Mouse (Mus musculus): ENCODE results near the gene Naaladl2.

Naaladl2 gene

GRCm38 (mm10) chr3:24670500-24670899, 473.6 kb downstream of the Naaladl2 start:
- no peak for DNase-seq (ENCODE audit: low spot score)

DNA sequence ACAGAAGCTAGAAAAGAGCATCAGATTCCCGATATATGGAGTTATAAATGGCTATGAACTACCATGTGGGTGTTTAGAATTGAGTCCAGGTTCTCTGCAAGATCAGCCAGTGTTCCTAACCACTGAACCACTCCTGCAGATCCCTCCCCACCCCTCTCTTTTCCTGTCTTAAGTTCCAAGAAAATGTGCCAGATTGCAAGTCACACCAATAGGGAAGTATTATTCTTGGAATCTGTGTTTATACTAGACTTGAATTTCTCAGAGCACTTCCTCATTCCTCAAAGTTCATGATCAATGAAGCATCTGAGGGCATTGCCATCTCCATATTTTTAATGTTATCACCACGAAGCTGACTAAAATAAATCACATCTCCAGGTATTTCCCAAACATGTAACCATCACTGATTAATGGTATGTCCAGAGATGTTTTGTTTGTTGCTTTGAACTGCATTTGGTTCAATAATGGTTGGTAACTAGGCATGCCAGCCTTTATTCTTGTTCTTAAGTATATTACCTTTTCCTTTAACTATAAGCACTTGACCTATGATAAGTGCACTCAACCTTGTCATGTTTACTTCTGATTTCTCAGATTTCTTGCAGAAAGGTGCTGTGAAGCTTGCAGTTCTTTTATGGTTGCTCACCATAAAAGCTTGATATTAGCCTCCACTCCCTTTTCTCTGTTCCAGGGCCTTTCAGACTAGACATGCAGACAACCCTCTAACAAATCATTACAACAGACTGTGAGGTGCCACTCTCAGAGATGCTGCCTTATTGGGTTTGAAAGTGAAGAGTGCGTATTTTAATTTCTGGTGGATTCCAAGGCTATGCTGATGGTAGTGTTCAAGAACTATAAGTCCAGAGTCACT, 475.8 kb downstream of the Naaladl2 start:
- no peak for DNase-seq (ENCODE audit: low spot score)

GRCm38 (mm10) chr3:24665408-24665807, 478.7 kb downstream of the Naaladl2 start:
- DNase-seq (ENCODE audit: low spot score): no peak

DNA sequence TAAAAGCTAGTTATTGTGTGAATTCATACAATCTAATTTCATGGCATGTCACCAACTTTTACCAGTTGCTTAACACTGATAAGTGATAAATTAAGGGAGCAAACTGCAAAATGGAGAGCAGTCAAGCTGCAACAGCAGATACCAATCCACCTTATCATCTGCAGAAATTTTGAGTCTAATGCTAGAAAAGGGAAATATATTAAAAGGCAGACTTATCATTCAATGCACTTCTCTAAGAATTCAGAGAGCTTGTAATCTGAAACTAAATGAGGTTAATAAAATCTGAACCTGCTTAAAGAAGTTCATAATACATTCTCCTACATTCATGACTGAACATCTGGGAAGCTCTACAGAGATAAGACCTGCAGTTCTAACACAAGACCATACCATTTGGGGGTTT, 480.3 kb downstream of the Naaladl2 start:
- no peak for DNase-seq (ENCODE audit: low spot score)

DNA sequence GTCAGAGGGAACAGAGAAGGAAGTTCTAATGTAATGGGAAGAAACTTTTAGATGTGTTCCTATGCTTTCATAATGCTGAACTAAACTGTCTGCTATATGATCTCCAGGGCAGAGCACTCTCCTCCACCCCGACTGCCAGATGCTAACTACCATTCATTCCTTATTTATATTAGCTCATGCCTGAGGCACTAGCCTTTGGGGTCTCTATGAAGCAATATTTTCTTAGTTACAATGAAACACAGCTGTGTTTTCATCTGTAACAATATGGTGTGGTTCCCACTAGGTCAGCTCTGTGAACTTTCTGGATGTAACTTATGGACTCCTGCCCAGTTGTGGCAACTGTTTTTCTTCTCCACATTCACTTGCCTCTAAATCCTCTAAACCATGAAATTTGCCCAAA, 514.0 kb downstream of the Naaladl2 start:
- DNase-seq (ENCODE audit: low spot score): no peak

DNA sequence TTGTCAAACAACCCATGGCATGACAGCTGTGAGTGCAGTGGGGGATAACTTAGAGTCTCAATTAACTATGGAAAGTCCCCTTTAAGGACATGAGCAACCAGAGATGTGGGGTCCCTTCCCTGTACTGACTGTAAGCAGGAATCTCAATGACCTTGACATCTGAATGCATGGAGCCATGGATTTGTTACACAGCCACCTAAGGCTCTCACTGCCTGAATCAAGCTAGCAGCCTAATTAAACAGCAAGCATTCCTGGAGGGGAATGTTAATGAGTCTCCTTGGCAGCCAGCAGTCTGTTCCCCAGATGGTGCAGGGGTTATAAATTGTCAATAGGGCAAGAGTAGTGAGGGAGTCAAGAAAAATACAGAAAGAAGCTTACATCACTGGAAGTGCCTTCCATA, 538.6 kb downstream of the Naaladl2 start:
- no peak for DNase-seq (ENCODE audit: low spot score)

DNA sequence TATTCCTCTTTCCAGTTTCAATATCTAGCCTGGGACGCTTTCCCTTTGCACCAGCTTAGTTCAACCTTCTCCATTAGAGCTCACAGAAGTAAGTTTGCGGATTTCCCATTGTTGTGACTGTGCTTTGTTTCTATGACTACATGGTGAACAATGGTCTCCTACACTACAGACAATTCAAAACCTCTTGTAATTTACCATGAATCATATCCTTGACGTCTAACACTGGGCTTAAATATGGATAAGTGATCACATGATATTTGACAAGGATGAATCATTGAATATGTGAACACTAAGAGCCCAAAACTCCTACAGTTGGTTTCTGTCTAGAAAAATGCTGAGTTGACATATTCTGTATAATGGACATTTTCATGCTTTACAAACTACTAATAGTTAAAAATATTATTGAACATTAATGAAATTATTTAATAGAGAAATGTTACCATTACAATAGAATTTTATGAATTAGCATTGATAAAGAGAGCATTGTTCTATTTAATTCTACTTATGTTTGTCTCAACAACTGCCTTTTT, 539.2 kb downstream of the Naaladl2 start:
- no peak for DNase-seq (ENCODE audit: low spot score)

DNA sequence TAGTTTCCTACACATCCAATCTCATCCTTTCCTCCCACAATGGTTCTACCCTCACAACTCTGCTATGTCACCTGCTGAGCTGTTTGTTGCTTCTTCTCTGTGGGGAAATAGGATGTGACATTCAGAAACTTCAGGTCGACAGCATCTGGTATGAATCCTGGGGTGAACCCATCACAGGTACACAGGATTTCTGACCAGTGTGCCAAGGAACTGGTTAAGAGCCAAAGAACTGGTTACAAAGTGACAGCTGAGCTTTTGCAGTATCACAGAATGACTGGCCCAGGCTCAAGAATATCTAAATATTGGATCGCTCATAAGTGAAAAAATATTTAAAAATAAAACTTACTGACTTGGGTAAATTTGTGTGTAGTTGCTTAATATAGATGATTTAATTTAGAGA, 548.6 kb downstream of the Naaladl2 start:
- no peak for DNase-seq (ENCODE audit: low spot score)

GRCm38 (mm10) chr3:24556617-24557016, 587.4 kb downstream of the Naaladl2 start:
- DNase-seq (ENCODE audit: low spot score): no peak

- DNase-seq (ENCODE audit: low spot score): no peak
These were observed 590.4 kb downstream of the Naaladl2 start for GRCm38 (mm10) chr3:24553701-24554100.

DNA sequence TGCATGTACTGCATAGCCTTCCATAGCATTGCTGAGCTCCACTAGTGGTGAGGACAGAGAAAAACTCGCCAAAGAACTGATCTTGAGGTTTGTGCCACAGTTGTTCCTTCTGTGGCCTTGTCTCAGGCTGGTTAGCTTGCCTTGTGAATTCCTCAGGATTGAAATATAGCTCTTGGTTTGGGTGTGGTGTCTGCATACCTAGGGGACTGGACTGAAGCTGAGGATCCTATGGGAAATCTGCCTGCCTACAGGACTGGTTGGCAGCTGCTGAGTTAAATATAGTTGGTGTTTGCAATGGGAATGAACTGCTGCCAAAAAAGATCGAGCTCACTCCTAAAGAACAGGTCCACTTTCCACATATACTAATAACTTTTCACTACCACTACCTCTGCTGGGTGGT, 591.4 kb downstream of the Naaladl2 start:
- DNase-seq (ENCODE audit: low spot score): no peak

GRCm38 (mm10) chr3:24533775-24534458, 610.1 kb downstream of the Naaladl2 start:
- DNase-seq (ENCODE audit: low spot score): no peak

- no peak for DNase-seq (ENCODE audit: low spot score)
These were observed 629.1 kb downstream of the Naaladl2 start for GRCm38 (mm10) chr3:24514918-24515317.

GRCm38 (mm10) chr3:24486456-24487112, 657.5 kb downstream of the Naaladl2 start:
- DNase-seq (ENCODE audit: low spot score): no peak

DNA sequence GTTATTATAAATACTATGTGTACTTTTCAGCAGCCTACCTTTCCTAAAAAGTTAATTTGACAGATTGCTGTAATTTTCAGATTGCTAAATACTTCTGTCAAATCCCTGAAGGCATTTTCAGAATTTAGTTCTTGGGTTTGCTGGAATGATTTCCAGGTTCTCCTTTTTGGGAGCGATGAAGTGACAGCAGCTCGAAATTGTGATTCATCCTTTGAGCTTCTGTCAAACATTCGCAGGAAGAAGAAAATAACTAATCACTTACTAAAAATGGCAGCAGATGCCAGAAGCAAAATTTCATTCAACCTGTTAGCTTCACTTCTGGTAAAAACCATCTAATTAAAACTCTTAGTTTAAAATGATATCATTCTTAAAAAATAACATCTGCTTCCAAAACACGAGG, 680.1 kb downstream of the Naaladl2 start:
- no peak for DNase-seq (ENCODE audit: low spot score)

DNA sequence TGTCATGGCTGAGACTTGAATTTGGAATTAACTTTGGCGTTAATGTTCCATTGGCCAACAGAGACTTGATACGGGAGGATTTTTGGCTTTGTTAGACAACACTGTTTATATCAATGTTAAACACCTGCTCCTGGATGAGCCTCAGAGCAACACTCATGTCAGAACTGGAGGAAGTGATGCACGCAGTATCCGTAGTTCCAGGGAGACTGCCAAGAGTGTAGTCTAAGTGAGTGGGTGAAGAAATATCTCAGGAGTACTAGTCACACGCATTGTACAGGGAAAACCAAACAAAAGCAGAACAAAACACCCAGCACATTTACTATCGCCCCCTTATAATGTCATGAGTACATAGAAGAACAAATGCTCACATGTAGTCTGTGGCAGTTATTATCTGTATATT, 703.4 kb downstream of the Naaladl2 start:
- no peak for DNase-seq (ENCODE audit: low spot score)

DNA sequence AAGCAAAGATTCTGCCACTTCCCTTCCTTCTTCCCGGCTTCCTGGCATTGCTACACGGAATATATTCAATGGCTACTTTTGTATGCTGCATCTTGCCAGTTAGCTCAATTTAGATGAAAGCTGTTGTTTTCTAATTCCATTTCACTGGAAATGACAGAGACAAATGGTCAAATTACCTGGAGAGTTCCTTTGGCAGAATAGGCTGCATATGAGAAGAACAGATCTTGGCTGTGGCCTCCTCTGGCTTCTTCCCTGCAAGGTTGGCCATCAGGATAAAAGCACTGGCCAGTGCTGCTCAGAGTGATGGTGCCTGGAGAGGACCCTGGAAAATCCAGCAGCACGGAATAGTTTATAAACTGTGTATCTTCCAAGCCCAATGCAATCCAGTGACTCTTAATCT, 711.3 kb downstream of the Naaladl2 start:
- no peak for DNase-seq (ENCODE audit: low spot score)

GRCm38 (mm10) chr3:24391737-24392136, 752.3 kb downstream of the Naaladl2 start:
- no peak for DNase-seq (ENCODE audit: low spot score)

GRCm38 (mm10) chr3:24391311-24391710, 752.8 kb downstream of the Naaladl2 start:
- no peak for DNase-seq (ENCODE audit: low spot score)

- DNase-seq (ENCODE audit: low spot score): no peak
These were observed 789.1 kb downstream of the Naaladl2 start for GRCm38 (mm10) chr3:24355010-24355409.

GRCm38 (mm10) chr3:24321489-24322405, 822.3 kb downstream of the Naaladl2 start:
- no peak for DNase-seq (ENCODE audit: low spot score)

Measured in adipocyte (in vitro differentiated cells).